In genomic region chr14:60525979-60526378, GRCm38 (mm10) we compare ENCODE assay signal across 10 mouse cellular contexts.
"Had no signal": no experiment of that assay in that cellular context is flagged by ENCODE, and none has a peak within 500 bp of the region (broad histone marks: within the 10 kb centered on the region; RNA-seq: fewer than 3 reads in every experiment).

No protein-coding gene starts in this region.

- H3K27ac ChIP-seq: liver, embryonic 13.5 days; liver, embryonic 15.5 days; lung, embryonic 15.5 days; macrophage; midbrain, embryonic 12.5 days; neural tube, embryonic 12.5 days; stomach, embryonic 15.5 days; stomach, postnatal 0 days had no signal

- H3K36me3 ChIP-seq: liver, embryonic 13.5 days; liver, embryonic 15.5 days; lung, embryonic 15.5 days; midbrain, embryonic 12.5 days; neural tube, embryonic 12.5 days; stomach, embryonic 15.5 days had no signal

- H3K4me2 ChIP-seq: liver, embryonic 13.5 days; liver, embryonic 15.5 days; lung, embryonic 15.5 days; midbrain, embryonic 12.5 days; neural tube, embryonic 12.5 days; stomach, embryonic 15.5 days had no signal

- H3K27me3 ChIP-seq: liver, embryonic 13.5 days; liver, embryonic 15.5 days; lung, embryonic 15.5 days; midbrain, embryonic 12.5 days; neural tube, embryonic 12.5 days; stomach, embryonic 15.5 days had no signal

- H3K9me3 ChIP-seq: liver, embryonic 13.5 days; liver, embryonic 15.5 days; lung, embryonic 15.5 days; megakaryocyte, embryonic 14.5 days; midbrain, embryonic 12.5 days; neural tube, embryonic 12.5 days; stomach, embryonic 15.5 days had no signal

- H3K4me1 ChIP-seq: liver, embryonic 15.5 days; megakaryocyte, embryonic 14.5 days had no signal

- H3K4me3 ChIP-seq: liver, embryonic 13.5 days; liver, embryonic 15.5 days; lung, embryonic 15.5 days; megakaryocyte, embryonic 14.5 days; midbrain, embryonic 12.5 days; neural tube, embryonic 12.5 days; stomach, embryonic 15.5 days had no signal

- H3K9ac ChIP-seq: liver, embryonic 13.5 days; liver, embryonic 15.5 days; liver, postnatal 0 days; lung, embryonic 15.5 days; midbrain, embryonic 12.5 days; neural tube, embryonic 12.5 days; stomach, embryonic 15.5 days had no signal
